In genomic region chr14:24530228-24530627, GRCm38 (mm10) we compare ENCODE assay signal across 8 mouse cellular contexts. TPM values are rescaled to one million over a fixed set of nuclear protein-coding genes. Genes with fewer than 3 reads are reported as not detected.
A peak's percentile ranks its signal among the peaks of the same experiment; 100 is the strongest.
DNase-seq lines count a peak whose midpoint lies in the region; ATAC-seq and TF ChIP-seq lines count a peak whose summit lies in the region.

No protein-coding gene starts in this region.

- 2% methylated on average over 6 of the region's 6 CpGs for WGBS in hindbrain, embryonic 12.5 days
- WGBS in liver, embryonic 13.5 days (ENCODE audit: insufficient replicate concordance), result 16% methylated on average over 6 of the region's 6 CpGs

- in situ Hi-C loops in ES-E14 (cut with MboI; ENCODE audit: low sequenced_read_pairs in 2 of 2, unreplicated experiment in 2 of 2), result loop anchor here in 1 of 2 experiments (25.0 kb wide), 1 partner anchor 757 kb away; no protein-coding TSS in a partner anchor

- DNase-seq in ES-E14 (ENCODE audit: low read depth, low spot score) (peak; percentile 26), ZHBTc4 (ENCODE audit: low read depth, low spot score) (peak; percentile 76)
- no peak for DNase-seq in liver, embryonic 13.5 days
- no peak for DNase-seq in ovary, adult 18-20 months (ENCODE audit: low spot score)
- DNase-seq in frontal cortex, postnatal 10 days (ENCODE audit: low spot score in 2 of 2), result no peak
- no peak for DNase-seq in cerebellum, adult 18-20 months

- 0 out of 4 replicates have a peak, but pooled peaks cover 0 to 2% of the 10 kb centered on the region in 2 experiments for H3K4me1 ChIP-seq in ES-E14 (ENCODE audit: control insufficient read depth in 2 of 2, insufficient read depth in 2 of 2, low read length in 2 of 2, poor library complexity in 1 of 2)
- H3K4me1 ChIP-seq in hindbrain, embryonic 12.5 days, result peaks cover 58% of the 10 kb centered on the region
- H3K4me1 ChIP-seq in liver, embryonic 13.5 days (replicated peaks), result no peaks in the 10 kb centered on the region

- no peaks in the 10 kb centered on the region for H3K36me3 ChIP-seq in ES-E14 (ENCODE audit: control insufficient read depth, insufficient read depth, low read length, poor library complexity, severe bottlenecking)
- no peaks in the 10 kb centered on the region for H3K36me3 ChIP-seq in hindbrain, embryonic 12.5 days
- no peaks in the 10 kb centered on the region for H3K36me3 ChIP-seq in liver, embryonic 13.5 days

- H3K27ac ChIP-seq in ES-E14 (ENCODE audit: insufficient read depth, low read depth, low read length, poor library complexity, severe bottlenecking), result no peak overlapping the region
- no peak overlapping the region for H3K27ac ChIP-seq in hindbrain, embryonic 12.5 days
- no peak overlapping the region for H3K27ac ChIP-seq in liver, embryonic 13.5 days

- H3K4me3 ChIP-seq in ES-E14 (ENCODE audit: insufficient read depth in 1 of 2, low read depth in 1 of 2, low read length in 2 of 2, poor library complexity in 1 of 2, severe bottlenecking in 1 of 2), result no peak overlapping the region
- no peak overlapping the region for H3K4me3 ChIP-seq in hindbrain, embryonic 12.5 days
- H3K4me3 ChIP-seq in liver, embryonic 13.5 days (replicated peaks), result no peak overlapping the region

- no peaks in the 10 kb centered on the region for H3K9me3 ChIP-seq in ES-E14 (ENCODE audit: control insufficient read depth, insufficient read depth, low read depth, low read length)
- H3K9me3 ChIP-seq in hindbrain, embryonic 12.5 days (replicated peaks), result no peaks in the 10 kb centered on the region
- no peaks in the 10 kb centered on the region for H3K9me3 ChIP-seq in liver, embryonic 13.5 days (replicated peaks)

- H3K27me3 ChIP-seq in hindbrain, embryonic 12.5 days, result no peaks in the 10 kb centered on the region
- H3K27me3 ChIP-seq in liver, embryonic 13.5 days, result no peaks in the 10 kb centered on the region; the same call in 1 of the 2 replicates

- peak overlapping the region; percentile 6; the same call in 1 of the 2 replicates for H3K4me2 ChIP-seq in hindbrain, embryonic 12.5 days (replicated peaks)
- no peak overlapping the region for H3K4me2 ChIP-seq in liver, embryonic 13.5 days

- peak; percentile 56 for ATAC-seq in hindbrain, embryonic 12.5 days (ENCODE audit: low FRiP score)
- peak; percentile 41; the same call in 1 of the 2 replicates for ATAC-seq in liver, embryonic 13.5 days (ENCODE audit: low read depth)
- ATAC-seq in erythroid progenitor cell, adult 5-6 weeks (replicated peaks; ENCODE audit: low FRiP score, poor library complexity, severe bottlenecking), result no peak

- H3K9ac ChIP-seq in ES-E14 (ENCODE audit: insufficient read depth, low read depth, low read length, poor library complexity, severe bottlenecking), result no peak overlapping the region
- no peak overlapping the region for H3K9ac ChIP-seq in hindbrain, embryonic 12.5 days
- no peak overlapping the region for H3K9ac ChIP-seq in liver, embryonic 13.5 days

TF ChIP-seq in ES-E14, 5 proteins besides CTCF, POLR2A, EP300 and RAD21:
- TF ChIP-seq ZNF384 (IDR thresholded peaks at IDR 0.05; ENCODE audit: low read depth, low read length) (no peak), CHD2 (IDR thresholded peaks at IDR 0.05; ENCODE audit: low read depth, low read length) (no peak), ZC3H11A (IDR thresholded peaks at IDR 0.05; ENCODE audit: borderline replicate concordance, low read depth, low read length) (no peak)
TF ChIP-seq in ES-E14: peak in this region for 0.

RNA-seq across cellular contexts. Expression of gene Rps24, which starts 43.3 kb away (rescaled TPM):
- 2,405 and 2,661 TPM in 2 replicates for total RNA-seq in ES-E14 (2012; rRNA removed)
- 852 and 899 TPM in 2 replicates for polyA plus RNA-seq in hindbrain, embryonic 12.5 days (2016; fragmentation: Nextera tagmentation; extraction: Ambion mirVana)
- polyA plus RNA-seq in liver, embryonic 13.5 days (2015; fragmentation: Nextera tagmentation; extraction: Ambion mirVana), result 724 and 821 TPM in 2 replicates
- total RNA-seq in erythroid progenitor cell, adult 5-6 weeks (2015; ENCODE audit: low replicate concordance), result 1,164 and 1,524 TPM in 2 replicates
- 700 and 940 TPM in 2 replicates for total RNA-seq in erythroid progenitor cell, adult 5-6 weeks (2017; ENCODE audit: low replicate concordance)

RNA-seq across cellular contexts. Expression of gene Polr3a, which starts 43.4 kb away (rescaled TPM):
- total RNA-seq in ES-E14 (2012; rRNA removed), result 55.7 and 67.8 TPM in 2 replicates
- polyA plus RNA-seq in hindbrain, embryonic 12.5 days (2016; fragmentation: Nextera tagmentation; extraction: Ambion mirVana), result 20.3 and 22.2 TPM in 2 replicates
- 7.2 and 8.7 TPM in 2 replicates for polyA plus RNA-seq in liver, embryonic 13.5 days (2015; fragmentation: Nextera tagmentation; extraction: Ambion mirVana)
- total RNA-seq in erythroid progenitor cell, adult 5-6 weeks (2015; ENCODE audit: low replicate concordance), result 6.5 and 34.8 TPM in 2 replicates
- total RNA-seq in erythroid progenitor cell, adult 5-6 weeks (2017; ENCODE audit: low replicate concordance), result 3.7 and 8.2 TPM in 2 replicates

Comparison
In these comparisons a context has a peak if more than half of its experiments do, and no peak if none do; other contexts are left out.
1. DNase-seq: peak in ES-E14 (single experiment) and ZHBTc4 (single experiment); none in liver, embryonic 13.5 days (single experiment), ovary, adult 18-20 months (single experiment), frontal cortex, postnatal 10 days (0 of 2) and cerebellum, adult 18-20 months (0 of 2).